Mouse (Mus musculus) lung, adult 2 months (tissue): ENCODE data around the gene Pdcd5. TPM values are rescaled to one million over a fixed set of nuclear protein-coding genes. Genes with fewer than 3 reads are reported as not detected.

Experiments used
- DNase-seq: peaks from one replicate; pipeline ENCODE4 v3.0.0; 2022
- H3K4me1 ChIP-seq: fragments of 200-500 bp; 2 replicates; pipeline ENCODE4 v1.6.1; 2011; ENCODE audit warnings: low read length; ENCODE audit not compliant: control insufficient read depth, insufficient read depth
- H3K4me3 ChIP-seq: fragments of 200-500 bp; replicated peaks from 2 replicates; pipeline ENCODE3; 2011; ENCODE audit warnings: low read depth, mild to moderate bottlenecking, control low read depth, low read length; ENCODE audit errors: extremely low read depth
- CTCF ChIP-seq: fragments of 200-500 bp; IDR thresholded peaks from 2 replicates; pipeline ENCODE4 v1.5.1; 2011; ENCODE audit warnings: mild to moderate bottlenecking, low read length, control low read depth; ENCODE audit not compliant: insufficient read depth
- POLR2A ChIP-seq: fragments of 200-500 bp; IDR thresholded peaks from 2 replicates; pipeline ENCODE4 v1.6.1; 2011; ENCODE audit warnings: low read depth, mild to moderate bottlenecking, control low read depth, low read length, borderline replicate concordance; ENCODE audit errors: extremely low read depth
- WGBS: fragments of 180-500 bp; shearing (Covaris S2); methylation state at CpG from one replicate; pipeline ENCODE4 v1.1.7; 2018; 5-methylcytosine and 5-hydroxymethylcytosine counted together
- polyA plus RNA-seq: library from polyadenylated mRNA; depleted of rRNA; stranded (reverse); fragments of >200 nt; gene quantifications from 2 replicates; pipeline ENCODE4 v1.2.3, GENCODE M21; 2012

Pdcd5 gene
- polyA plus RNA-seq, 1 experiment = 33.1 TPM

GRCm38 (mm10) chr7:35648239-35649069, 1.1 kb upstream of the Pdcd5 start:
- 58% methylated on average over 9 of the region's 9 CpGs for WGBS
- Histone ChIP-seq H3K4me3 (no peak overlapping the region), H3K4me1 (no peaks in the 10 kb centered on the region)
- no peak for DNase-seq
- TF ChIP-seq CTCF (no peak), POLR2A (no peak)

GRCm38 (mm10) chr7:35646317-35647081, 822 bp downstream of the Pdcd5 start:
- Histone ChIP-seq H3K4me1 (no peaks in the 10 kb centered on the region), H3K4me3 (peak overlapping the region; percentile 76)
- TF ChIP-seq CTCF = no peak
- TF ChIP-seq POLR2A = no peak
- peak; percentile 20 for DNase-seq
- WGBS = 7% methylated on average over 34 of the region's 34 CpGs

- Histone ChIP-seq H3K4me1 (no peaks in the 10 kb centered on the region), H3K4me3 (no peak overlapping the region)
- TF ChIP-seq POLR2A (no peak), CTCF (no peak)
- WGBS = 39% methylated on average over 6 of the region's 6 CpGs
- DNase-seq = no peak
Observed at GRCm38 (mm10) chr7:35640072-35640471, 7.2 kb downstream of the Pdcd5 start.

- Histone ChIP-seq H3K4me3 (no peak overlapping the region), H3K4me1 (no peaks in the 10 kb centered on the region)
- WGBS = 96% methylated on average over 9 of the region's 9 CpGs
- no peak for DNase-seq
- TF ChIP-seq POLR2A = no peak
- no peak for TF ChIP-seq CTCF
Observed at GRCm38 (mm10) chr7:35636874-35637273, 10.4 kb downstream of the Pdcd5 start.

- TF ChIP-seq POLR2A (no peak), CTCF (peak; percentile 33; the same call in 1 of the 2 replicates)
- WGBS = 63% methylated on average over 6 of the region's 6 CpGs
- Histone ChIP-seq H3K4me3 (no peak overlapping the region), H3K4me1 (no peaks in the 10 kb centered on the region)
- peak; percentile 8 for DNase-seq
Observed at GRCm38 (mm10) chr7:35636229-35636628, 11.1 kb downstream of the Pdcd5 start.

GRCm38 (mm10) chr7:35628496-35628895, 18.8 kb downstream of the Pdcd5 start:
- H3K4me3 ChIP-seq = no peak overlapping the region
- no peaks in the 10 kb centered on the region for H3K4me1 ChIP-seq
- TF ChIP-seq CTCF (peak; percentile 77), POLR2A (no peak)
- WGBS = 74% methylated on average over 5 of the region's 5 CpGs
- DNase-seq = peak; percentile 20

- Histone ChIP-seq H3K4me3 (no peak overlapping the region), H3K4me1 (no peaks in the 10 kb centered on the region)
- DNase-seq = no peak
- WGBS = 90% methylated on average over 10 of the region's 10 CpGs
- TF ChIP-seq CTCF = no peak
- no peak for TF ChIP-seq POLR2A
Observed at GRCm38 (mm10) chr7:35627371-35627770, 19.9 kb downstream of the Pdcd5 start.

GRCm38 (mm10) chr7:35626038-35626437, 21.3 kb downstream of the Pdcd5 start:
- WGBS = 99% methylated on average over 5 of the region's 5 CpGs

GRCm38 (mm10) chr7:35622626-35623025, 24.7 kb downstream of the Pdcd5 start:
- 92% methylated on average over 10 of the region's 10 CpGs for WGBS
- DNase-seq = no peak
- H3K4me1 ChIP-seq = no peaks in the 10 kb centered on the region
- no peak overlapping the region for H3K4me3 ChIP-seq
- no peak for TF ChIP-seq POLR2A
- no peak for TF ChIP-seq CTCF

More at GRCm38 (mm10) chr7:35626038-35626437, 21.3 kb downstream of the Pdcd5 start:
- no peaks in the 10 kb centered on the region for H3K4me1 ChIP-seq
- DNase-seq = no peak
- TF ChIP-seq POLR2A (no peak), CTCF (no peak)
- H3K4me3 ChIP-seq = no peak overlapping the region

- Histone ChIP-seq H3K4me3 (no peak overlapping the region), H3K4me1 (no peaks in the 10 kb centered on the region)
- no peak for DNase-seq
- 67% methylated on average over 4 of the region's 4 CpGs for WGBS
- TF ChIP-seq POLR2A (no peak), CTCF (no peak)
Observed at GRCm38 (mm10) chr7:35617513-35617912, 29.8 kb downstream of the Pdcd5 start.
